Mouse (Mus musculus) lung, adult 2 months (tissue): ENCODE measurements around the gene Nme3.

Experiments used
- CTCF ChIP-seq: fragments of 200-500 bp; IDR thresholded peaks from 2 replicates; pipeline ENCODE4 v1.5.1; 2011; ENCODE audit warnings: mild to moderate bottlenecking, low read length, control low read depth; ENCODE audit not compliant: insufficient read depth
- POLR2A ChIP-seq: fragments of 200-500 bp; IDR thresholded peaks from 2 replicates; pipeline ENCODE4 v1.6.1; 2011; ENCODE audit warnings: low read depth, mild to moderate bottlenecking, control low read depth, low read length, borderline replicate concordance; ENCODE audit errors: extremely low read depth

DNA sequence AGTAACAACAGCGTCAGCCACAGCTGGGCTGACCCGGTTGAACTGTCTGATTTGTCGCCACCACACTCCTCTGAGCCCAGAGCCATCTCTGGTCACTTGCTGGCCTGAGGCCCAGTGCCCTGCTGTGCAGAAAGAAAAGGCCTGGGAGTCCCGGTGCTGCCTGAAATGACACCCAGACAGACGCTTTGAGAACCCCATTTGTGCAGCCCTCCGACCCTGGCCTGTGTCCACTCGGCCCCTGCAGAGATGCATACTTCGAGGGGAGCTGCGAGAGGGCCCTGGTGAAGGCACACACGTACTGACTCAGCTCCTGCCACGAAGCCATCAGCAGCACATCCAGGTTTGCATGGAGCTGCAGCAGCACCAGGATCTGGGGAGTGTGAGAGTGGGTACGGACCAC is 3.5 kb upstream of the Nme3 start:
- TF ChIP-seq POLR2A (no peak), CTCF (no peak)
